Mouse (Mus musculus): Measurements from ENCODE around the gene Ly6g5c. TPM values are rescaled to one million over a fixed set of nuclear protein-coding genes. Genes with fewer than 3 reads are reported as not detected.

Gene Ly6g5c
- polyA plus RNA-seq, 1 experiment, result not detected

DNA sequence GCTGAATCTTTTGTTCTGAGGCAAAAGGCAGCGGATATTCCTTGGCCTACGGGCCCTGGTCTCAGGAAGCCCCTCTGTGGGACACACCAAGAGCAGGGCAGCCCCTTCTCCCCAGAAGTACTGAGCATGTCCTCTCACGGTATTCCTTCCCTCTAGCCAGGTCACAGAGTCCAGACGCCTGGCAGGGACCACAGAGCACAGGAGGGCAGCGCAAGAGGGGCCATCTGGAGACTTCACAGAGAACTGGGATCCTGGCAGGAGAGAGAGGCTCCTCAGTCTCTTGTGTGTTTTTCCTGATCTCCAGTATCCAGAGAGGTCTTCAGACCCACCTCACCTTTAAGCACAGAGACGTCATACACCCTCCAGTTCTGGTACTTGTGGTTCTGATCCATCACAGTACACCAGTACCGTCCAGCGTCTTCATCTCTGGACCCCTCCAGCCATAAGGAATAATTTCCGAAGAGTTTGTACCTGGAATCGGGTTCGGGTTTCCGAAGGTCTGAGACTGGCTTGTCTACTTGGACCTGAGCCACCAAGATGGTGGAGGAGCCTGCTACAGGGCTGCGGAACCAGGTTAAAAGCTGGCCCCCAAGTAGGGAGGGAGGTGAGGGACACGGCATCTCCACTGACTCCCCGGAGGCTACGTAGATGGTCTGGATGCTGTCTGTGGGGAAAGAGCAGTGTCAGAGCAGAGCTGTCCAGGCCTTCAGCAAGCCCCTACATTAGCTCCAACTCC is 25.1 kb upstream of the Ly6g5c start:
- peaks cover 13% of the 10 kb centered on the region for H3K27me3 ChIP-seq (ENCODE audit: control insufficient read depth, insufficient read depth, insufficient read length)
- H3K79me2 ChIP-seq (ENCODE audit: control insufficient read depth, insufficient read depth), result no peaks in the 10 kb centered on the region
- H3K4me2 ChIP-seq (ENCODE audit: low read depth), result no peak overlapping the region
- no peak overlapping the region for H3K4me3 ChIP-seq
- H3K36me3 ChIP-seq (ENCODE audit: control insufficient read depth, insufficient read depth), result no peaks in the 10 kb centered on the region
- no peak for TF ChIP-seq USF1 (IDR thresholded peaks at IDR 0.05; ENCODE audit: low read depth)
- no peak for TF ChIP-seq POLR2AphosphoS2 (IDR thresholded peaks at IDR 0.05; ENCODE audit: insufficient read length, low read depth)
- no peak for TF ChIP-seq CEBPB (IDR thresholded peaks at IDR 0.05; ENCODE audit: insufficient read depth, poor library complexity, severe bottlenecking)
- TF ChIP-seq SRF (IDR thresholded peaks at IDR 0.05; ENCODE audit: control insufficient read depth, insufficient read length, low read depth), result no peak
- no peak for TF ChIP-seq MAX (IDR thresholded peaks at IDR 0.05; ENCODE audit: low read depth)
- TF ChIP-seq MYOG (IDR thresholded peaks at IDR 0.05; ENCODE audit: control insufficient read depth in 1 of 3, insufficient read depth in 1 of 3, insufficient read length in 2 of 3, low read depth in 2 of 3), result no peak
- TF ChIP-seq E2F4 (IDR thresholded peaks at IDR 0.05; ENCODE audit: insufficient read depth), result no peak
- no peak for TF ChIP-seq POLR2A (IDR thresholded peaks at IDR 0.05; ENCODE audit: insufficient read length, low read depth)
- no peak for TF ChIP-seq TCF12 (IDR thresholded peaks at IDR 0.05; ENCODE audit: insufficient read depth, poor library complexity, severe bottlenecking)
- no peak overlapping the region for H3ac ChIP-seq (ENCODE audit: control insufficient read depth, insufficient read length)

DNA sequence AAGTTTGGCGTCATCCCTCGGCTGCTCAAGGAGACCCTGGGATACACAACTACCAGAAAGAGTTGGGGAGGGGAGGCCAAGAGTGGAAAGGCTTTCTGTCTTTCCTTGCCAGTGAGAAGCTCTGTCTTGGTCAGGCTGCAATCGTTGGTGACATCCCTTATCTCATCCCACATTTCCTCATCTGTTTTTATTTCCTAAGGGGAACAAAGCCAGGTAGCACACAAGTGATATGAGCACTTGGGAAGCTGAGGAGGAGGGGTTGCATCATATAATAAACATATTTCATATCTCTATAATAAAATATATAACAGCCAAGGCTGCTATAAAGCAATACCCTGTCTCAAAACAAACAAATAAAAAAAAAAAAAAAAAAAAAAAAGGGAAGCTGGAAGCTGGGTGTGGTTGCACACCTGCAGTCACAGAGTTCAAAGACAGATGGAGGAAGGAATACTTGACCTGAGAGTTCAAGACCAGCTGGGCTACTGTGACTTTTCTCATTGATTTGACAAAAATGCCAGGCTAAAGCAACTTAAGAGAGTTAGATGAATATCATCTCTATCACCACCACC is 24.1 kb upstream of the Ly6g5c start:
- no peak for TF ChIP-seq TCF3 (IDR thresholded peaks at IDR 0.05; ENCODE audit: insufficient read length, low read depth)
- TF ChIP-seq SRF (IDR thresholded peaks at IDR 0.05; ENCODE audit: control insufficient read depth, insufficient read length, low read depth), result no peak
- TF ChIP-seq CEBPB (IDR thresholded peaks at IDR 0.05; ENCODE audit: insufficient read depth, poor library complexity, severe bottlenecking), result no peak
- no peak for TF ChIP-seq MYOD1 (IDR thresholded peaks at IDR 0.05; ENCODE audit: control insufficient read depth in 1 of 3, insufficient read length in 2 of 3, low read depth in 2 of 3)
- no peak for TF ChIP-seq REST (IDR thresholded peaks at IDR 0.05; ENCODE audit: insufficient read depth, insufficient read length)
- no peak for TF ChIP-seq POLR2A (IDR thresholded peaks at IDR 0.05; ENCODE audit: insufficient read length, low read depth)
- TF ChIP-seq USF1 (IDR thresholded peaks at IDR 0.05; ENCODE audit: low read depth), result no peak
- TF ChIP-seq MAX (IDR thresholded peaks at IDR 0.05; ENCODE audit: low read depth), result no peak
- no peak for TF ChIP-seq E2F4 (IDR thresholded peaks at IDR 0.05; ENCODE audit: insufficient read depth)
- TF ChIP-seq MYOG (IDR thresholded peaks at IDR 0.05; ENCODE audit: control insufficient read depth in 1 of 3, insufficient read depth in 1 of 3, insufficient read length in 2 of 3, low read depth in 2 of 3), result no peak
- TF ChIP-seq POLR2AphosphoS2 (IDR thresholded peaks at IDR 0.05; ENCODE audit: insufficient read length, low read depth), result no peak
- TF ChIP-seq TCF12 (IDR thresholded peaks at IDR 0.05; ENCODE audit: insufficient read depth, poor library complexity, severe bottlenecking), result no peak
- H3K4me2 ChIP-seq (ENCODE audit: low read depth), result no peak overlapping the region
- no peaks in the 10 kb centered on the region for H3K79me2 ChIP-seq (ENCODE audit: control insufficient read depth, insufficient read depth)
- H3K27me3 ChIP-seq (ENCODE audit: control insufficient read depth, insufficient read depth, insufficient read length), result peaks cover 11% of the 10 kb centered on the region
- no peaks in the 10 kb centered on the region for H3K36me3 ChIP-seq (ENCODE audit: control insufficient read depth, insufficient read depth)
- H3K4me3 ChIP-seq, result no peak overlapping the region
- H3ac ChIP-seq (ENCODE audit: control insufficient read depth, insufficient read length), result no peak overlapping the region

DNA sequence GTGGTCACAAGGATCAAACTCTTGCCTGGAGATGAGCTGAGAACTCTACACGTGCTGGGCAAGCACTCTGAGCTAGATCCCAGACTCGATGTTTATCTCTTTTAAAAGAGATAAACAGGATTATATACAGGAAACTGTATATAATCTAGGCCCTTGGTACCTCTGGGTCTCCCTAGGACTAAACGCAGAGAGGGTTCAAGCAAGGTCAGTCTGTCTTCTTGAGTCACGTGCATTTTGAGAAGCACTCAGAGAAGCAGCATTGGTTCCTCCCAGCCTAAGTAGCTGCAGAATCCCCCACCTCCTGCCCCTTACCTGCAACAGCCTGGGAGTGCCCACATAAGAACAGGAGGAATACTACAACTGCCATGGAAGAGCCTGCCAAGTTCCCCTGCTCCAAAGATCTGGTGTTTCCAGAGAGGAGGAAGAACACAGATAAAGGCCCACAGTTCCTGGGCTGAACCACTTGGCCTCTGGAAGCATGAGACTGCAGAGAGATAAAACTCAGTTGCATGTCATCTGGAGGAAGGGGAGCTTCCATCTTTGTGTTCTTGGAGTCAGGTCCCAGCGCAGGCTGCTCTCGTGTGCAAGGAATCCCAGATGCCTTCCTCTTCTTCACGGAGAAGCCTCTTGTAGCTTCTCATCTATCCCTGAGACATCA is 22.7 kb upstream of the Ly6g5c start, which contains the start of gene Ly6g6f:
Gene Ly6g6f (minus strand): TSS at position 403 of the 658 bp plus-strand sequence.
- TF ChIP-seq SRF (IDR thresholded peaks at IDR 0.05; ENCODE audit: control insufficient read depth, insufficient read length, low read depth) (no peak), CEBPB (IDR thresholded peaks at IDR 0.05; ENCODE audit: insufficient read depth, poor library complexity, severe bottlenecking) (no peak), USF1 (IDR thresholded peaks at IDR 0.05; ENCODE audit: low read depth) (no peak), E2F4 (IDR thresholded peaks at IDR 0.05; ENCODE audit: insufficient read depth) (no peak), POLR2AphosphoS2 (IDR thresholded peaks at IDR 0.05; ENCODE audit: insufficient read length, low read depth) (no peak), MYOG (IDR thresholded peaks at IDR 0.05; ENCODE audit: control insufficient read depth in 1 of 3, insufficient read depth in 1 of 3, insufficient read length in 2 of 3, low read depth in 2 of 3) (no peak), POLR2A (IDR thresholded peaks at IDR 0.05; ENCODE audit: insufficient read length, low read depth) (no peak), REST (IDR thresholded peaks at IDR 0.05; ENCODE audit: insufficient read depth, insufficient read length) (no peak), MYOD1 (IDR thresholded peaks at IDR 0.05; ENCODE audit: control insufficient read depth in 1 of 3, insufficient read length in 2 of 3, low read depth in 2 of 3) (no peak), TCF3 (IDR thresholded peaks at IDR 0.05; ENCODE audit: insufficient read length, low read depth) (no peak), TCF12 (IDR thresholded peaks at IDR 0.05; ENCODE audit: insufficient read depth, poor library complexity, severe bottlenecking) (no peak), MAX (IDR thresholded peaks at IDR 0.05; ENCODE audit: low read depth) (no peak)
- peaks cover 7% of the 10 kb centered on the region for H3K79me2 ChIP-seq (ENCODE audit: control insufficient read depth, insufficient read depth)
- H3K36me3 ChIP-seq (ENCODE audit: control insufficient read depth, insufficient read depth), result no peaks in the 10 kb centered on the region
- peaks cover 11% of the 10 kb centered on the region for H3K27me3 ChIP-seq (ENCODE audit: control insufficient read depth, insufficient read depth, insufficient read length)
- H3K4me2 ChIP-seq (ENCODE audit: low read depth), result no peak within 1 kb of the TSS
- H3ac ChIP-seq (ENCODE audit: control insufficient read depth, insufficient read length), result no peak within 1 kb of the TSS
- H3K4me3 ChIP-seq, result no peak within 1 kb of the TSS

DNA sequence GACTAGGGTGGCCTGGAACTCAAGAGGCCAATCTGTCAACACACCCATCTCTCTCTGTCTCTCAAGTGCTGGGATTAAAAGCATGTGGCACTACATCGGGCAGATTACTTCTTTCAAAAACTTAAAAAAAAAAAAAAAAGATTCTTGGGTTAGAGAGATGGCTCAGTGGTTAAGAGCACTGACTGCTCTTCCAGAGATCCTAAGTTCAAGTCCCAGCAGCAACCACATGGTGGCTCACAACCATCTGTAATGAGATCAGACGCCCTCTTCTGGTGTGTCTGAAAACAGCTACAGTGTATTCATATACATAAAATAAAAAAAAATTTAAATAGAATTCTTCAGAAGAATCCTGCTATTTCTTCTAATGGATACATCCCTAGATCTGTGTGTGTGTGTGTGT is 19.9 kb upstream of the Ly6g5c start:
- no peak overlapping the region for H3K4me2 ChIP-seq (ENCODE audit: low read depth)
- TF ChIP-seq TCF3 (IDR thresholded peaks at IDR 0.05; ENCODE audit: insufficient read length, low read depth) (no peak), REST (IDR thresholded peaks at IDR 0.05; ENCODE audit: insufficient read depth, insufficient read length) (no peak), MYOD1 (IDR thresholded peaks at IDR 0.05; ENCODE audit: control insufficient read depth in 1 of 3, insufficient read length in 2 of 3, low read depth in 2 of 3) (no peak), TCF12 (IDR thresholded peaks at IDR 0.05; ENCODE audit: insufficient read depth, poor library complexity, severe bottlenecking) (no peak), POLR2AphosphoS2 (IDR thresholded peaks at IDR 0.05; ENCODE audit: insufficient read length, low read depth) (no peak), E2F4 (IDR thresholded peaks at IDR 0.05; ENCODE audit: insufficient read depth) (no peak), SRF (IDR thresholded peaks at IDR 0.05; ENCODE audit: control insufficient read depth, insufficient read length, low read depth) (no peak)
- no peaks in the 10 kb centered on the region for H3K36me3 ChIP-seq (ENCODE audit: control insufficient read depth, insufficient read depth)
- H3ac ChIP-seq (ENCODE audit: control insufficient read depth, insufficient read length), result no peak overlapping the region
- no peak overlapping the region for H3K4me3 ChIP-seq
- peaks cover 5% of the 10 kb centered on the region for H3K27me3 ChIP-seq (ENCODE audit: control insufficient read depth, insufficient read depth, insufficient read length)
- peaks cover 13% of the 10 kb centered on the region for H3K79me2 ChIP-seq (ENCODE audit: control insufficient read depth, insufficient read depth)

All from myocyte (in vitro differentiated cells).